Mouse (Mus musculus): ENCODE data around the gene Iqschfp.

DNA sequence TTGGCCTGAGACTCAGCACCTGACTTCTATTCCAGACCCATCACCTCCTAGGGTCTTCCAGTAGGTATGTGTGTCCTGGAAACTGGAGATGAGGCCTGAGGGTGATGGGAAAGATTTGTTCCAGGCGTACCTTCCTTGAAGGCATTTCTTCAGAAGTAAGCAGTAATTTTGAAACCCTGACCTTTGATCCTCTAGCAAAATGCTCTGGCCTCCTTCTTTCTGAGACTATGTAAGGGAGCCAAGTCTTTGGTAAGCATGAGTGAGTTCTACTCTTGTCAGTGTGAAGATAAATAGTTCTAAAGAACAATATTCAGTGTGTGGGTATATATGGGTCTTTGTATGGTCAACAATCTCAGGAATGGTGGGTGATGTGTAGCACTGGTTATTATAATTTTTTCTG, 238.4 kb downstream of the Iqschfp start:
- TF ChIP-seq CTCF (IDR thresholded peaks at IDR 0.05; ENCODE audit: control insufficient read depth, insufficient read depth, low read length) (no peak), POLR2A (IDR thresholded peaks at IDR 0.05; ENCODE audit: borderline replicate concordance, control insufficient read depth, low read depth, low read length) (no peak)
